Mouse (Mus musculus): ENCODE measurements around the gene Gm11172.

The Gm11172 gene

DNA sequence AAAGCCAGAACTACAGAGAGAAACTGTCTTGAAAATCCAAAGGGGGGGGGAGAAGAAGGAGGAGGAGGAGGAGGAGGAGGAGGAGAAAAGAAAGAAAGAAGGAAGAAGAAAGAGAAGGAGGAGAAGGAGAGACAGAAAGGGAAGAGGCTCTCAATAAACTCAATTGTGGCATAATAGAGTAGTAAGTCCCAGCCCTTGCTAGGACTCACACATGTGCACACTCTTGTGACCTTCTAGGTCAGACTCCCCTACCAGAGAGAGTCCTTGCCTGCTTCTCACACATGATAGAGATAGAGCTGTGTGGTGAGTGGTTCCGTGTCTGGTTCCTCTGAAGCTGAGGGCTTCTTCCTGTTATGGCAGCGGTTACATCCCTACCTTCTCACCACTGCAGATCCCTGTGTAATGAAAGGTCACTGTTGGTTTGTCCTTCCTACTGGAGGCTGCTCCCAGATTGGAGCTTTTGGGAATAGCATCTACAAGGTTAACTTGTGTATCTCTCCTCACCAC, at the start of gene Gm11172:
Gene Gm11172, plus strand, starts transcription at position 51 of the 507 bp plus-strand sequence.
- in situ Hi-C loops (cut with MseI, MboI) = no loop called here

GRCm38 (mm10) chr16:10763540-10764264, 49.0 kb upstream of the Gm11172 start:
- in situ Hi-C loops (cut with MseI, MboI) = no loop called here

DNA sequence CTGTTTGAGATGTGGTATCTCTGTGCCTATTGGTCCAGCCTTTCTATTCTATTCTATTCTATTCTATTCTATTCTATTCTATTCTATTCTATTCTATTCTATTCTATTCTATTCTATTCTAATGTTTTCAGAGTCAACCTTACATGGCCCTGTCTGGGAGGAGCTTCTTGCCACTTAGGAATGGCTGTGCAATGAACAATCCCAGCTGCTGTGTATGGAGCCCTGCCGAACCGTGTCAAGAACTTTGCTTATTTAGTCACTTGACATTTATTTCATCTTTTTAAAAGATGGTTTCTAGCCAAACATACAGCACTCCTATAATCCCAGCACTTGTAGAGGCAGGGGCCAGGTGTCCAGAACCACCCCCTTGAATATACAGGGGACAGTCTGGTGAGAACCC, 48.4 kb upstream of the Gm11172 start:
- in situ Hi-C loops (cut with MseI, MboI) = no loop called here

DNA sequence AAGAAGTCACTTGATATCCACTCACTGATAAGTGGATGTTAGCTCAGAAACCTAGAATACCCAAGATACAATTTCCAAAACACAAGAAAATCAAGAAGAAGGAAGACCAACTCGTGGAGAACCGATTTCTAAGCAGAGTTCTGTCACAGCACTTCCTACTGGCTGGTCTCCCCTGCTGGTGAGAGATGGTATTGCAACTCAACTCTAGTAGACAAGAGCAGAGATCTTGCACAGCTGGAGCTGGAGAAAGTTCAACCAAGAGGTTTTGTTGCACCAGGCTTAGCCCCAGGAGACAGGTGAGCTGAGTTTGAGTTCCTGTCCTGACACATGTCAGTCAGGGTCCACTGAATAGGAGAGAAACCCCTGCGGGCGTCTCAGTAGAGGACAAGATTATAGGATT, 45.6 kb upstream of the Gm11172 start:
- in situ Hi-C loops (cut with MseI, MboI) = no loop called here

DNA sequence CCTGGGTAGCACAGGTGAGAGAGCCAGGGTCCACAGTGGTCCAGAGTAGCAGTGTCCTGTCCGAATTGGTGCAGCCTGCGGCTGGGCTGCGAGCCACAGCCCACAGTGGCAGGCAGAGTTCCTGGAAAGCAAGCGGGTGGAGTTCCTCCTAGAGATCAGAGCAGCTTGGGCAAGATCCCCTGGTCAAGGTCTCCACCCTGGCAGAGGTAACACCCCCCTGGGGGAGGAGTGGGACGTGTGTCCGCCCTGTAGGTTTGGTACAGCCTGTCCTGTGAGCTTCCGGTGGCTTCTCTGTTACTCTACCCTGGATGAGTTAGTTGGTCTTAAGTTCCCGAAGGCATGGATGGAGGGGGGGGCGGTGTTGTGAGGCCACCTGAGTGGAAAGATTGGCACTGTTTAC, 43.9 kb upstream of the Gm11172 start:
- in situ Hi-C loops (cut with MseI, MboI) = no loop called here

- in situ Hi-C loops (cut with MseI, MboI) = no loop called here
Measured at GRCm38 (mm10) chr16:10769661-10770060, 43.1 kb upstream of the Gm11172 start.

GRCm38 (mm10) chr16:10770531-10771325, 42.0 kb upstream of the Gm11172 start:
- in situ Hi-C loops (cut with MseI, MboI) = no loop called here

- in situ Hi-C loops (cut with MseI, MboI) = no loop called here
Measured at GRCm38 (mm10) chr16:10771769-10772510, 40.8 kb upstream of the Gm11172 start.

- in situ Hi-C loops (cut with MseI, MboI) = no loop called here
Measured at GRCm38 (mm10) chr16:10773543-10773942, 39.2 kb upstream of the Gm11172 start.

DNA sequence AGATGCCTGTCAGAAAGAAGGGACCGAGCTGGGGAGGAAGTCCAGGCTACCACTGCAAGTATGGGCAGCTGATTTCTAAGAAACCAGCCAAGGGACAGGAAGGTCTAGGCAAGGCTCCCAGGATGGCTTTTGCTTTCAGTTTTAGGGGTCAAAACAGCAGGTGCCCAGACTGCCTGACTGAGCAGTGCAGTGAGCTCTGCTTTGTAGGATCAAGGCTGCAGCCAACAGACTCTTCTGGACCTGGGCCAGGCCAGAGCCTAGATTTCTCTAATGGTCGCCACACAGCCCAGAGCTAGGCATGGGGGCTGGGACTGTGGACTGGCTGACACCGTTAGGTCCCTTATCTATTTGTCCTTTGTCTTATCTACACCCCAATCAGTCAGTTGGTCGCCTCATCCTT, 38.0 kb upstream of the Gm11172 start:
- in situ Hi-C loops (cut with MseI, MboI) = no loop called here

GRCm38 (mm10) chr16:10776322-10776721, 36.4 kb upstream of the Gm11172 start:
- in situ Hi-C loops (cut with MseI, MboI) = no loop called here

- in situ Hi-C loops (cut with MseI, MboI) = no loop called here
Measured at GRCm38 (mm10) chr16:10777579-10778160, 35.0 kb upstream of the Gm11172 start.

DNA sequence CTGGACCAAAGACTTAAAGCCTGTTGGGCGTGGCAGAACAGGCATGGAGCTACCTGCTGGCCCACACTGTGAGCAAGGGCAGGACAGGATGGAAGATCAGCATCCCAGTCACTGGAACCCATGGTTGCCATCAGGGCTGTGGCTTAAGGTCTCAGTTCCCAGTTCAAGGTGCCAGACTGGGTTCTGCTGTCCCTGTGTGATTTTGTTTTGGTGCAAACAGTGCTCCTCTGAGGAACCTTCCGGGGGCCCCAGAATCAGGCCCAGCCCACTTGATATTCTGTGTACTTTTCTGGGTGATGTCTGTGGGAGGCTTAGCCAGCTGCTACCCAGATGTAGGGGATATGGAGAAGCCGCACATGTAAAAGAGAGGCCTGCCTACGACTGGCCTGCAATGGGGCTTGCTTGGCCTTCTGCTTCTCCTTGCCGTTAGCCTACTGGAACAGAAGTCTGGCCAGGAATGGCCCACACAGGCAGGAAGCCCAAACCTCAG, 32.0 kb upstream of the Gm11172 start:
- in situ Hi-C loops (cut with MseI, MboI) = loop anchor here in 1 of 2 experiments (10.0 kb wide), 1 partner anchor 206 kb away; no protein-coding TSS in a partner anchor

DNA sequence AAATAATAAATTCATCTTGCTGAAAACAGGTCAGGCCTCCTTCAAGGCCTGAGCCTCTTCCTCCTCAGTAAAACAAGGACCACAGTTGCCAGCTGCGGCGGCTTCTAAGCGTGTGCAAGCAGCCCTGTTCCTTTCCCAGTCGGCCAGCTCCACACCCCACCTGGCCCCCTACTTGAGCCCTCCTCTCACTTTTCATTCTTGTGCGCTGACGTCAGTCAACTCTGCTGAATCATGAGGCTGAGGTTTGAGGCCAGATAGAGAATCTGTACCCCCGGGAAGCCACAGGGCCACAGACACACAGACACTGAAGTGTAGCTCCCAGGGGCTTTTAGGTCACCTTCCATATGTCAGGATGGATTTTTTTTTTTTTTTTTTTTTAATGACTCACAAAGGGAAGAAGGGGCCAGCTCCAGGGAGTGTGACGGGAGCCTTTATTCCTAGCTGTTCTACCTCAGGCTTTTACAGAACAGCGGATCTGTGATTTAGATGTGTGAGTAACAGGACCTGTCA, 30.8 kb upstream of the Gm11172 start:
- in situ Hi-C loops (cut with MseI, MboI) = loop anchor here in 1 of 2 experiments (10.0 kb wide), 1 partner anchor 207 kb away; no protein-coding TSS in a partner anchor

- in situ Hi-C loops (cut with MseI, MboI) = loop anchor here in 1 of 2 experiments (10.0 kb wide), 1 partner anchor 208 kb away; no protein-coding TSS in a partner anchor
Measured at GRCm38 (mm10) chr16:10782377-10783151, 30.2 kb upstream of the Gm11172 start.

- in situ Hi-C loops (cut with MseI, MboI) = loop anchor here in 1 of 2 experiments (10.0 kb wide), 1 partner anchor 208 kb away; no protein-coding TSS in a partner anchor
Measured at GRCm38 (mm10) chr16:10783152-10783434, 29.6 kb upstream of the Gm11172 start.

GRCm38 (mm10) chr16:10783451-10783850, 29.3 kb upstream of the Gm11172 start:
- in situ Hi-C loops (cut with MseI, MboI) = loop anchor here in 1 of 2 experiments (10.0 kb wide), 1 partner anchor 209 kb away; no protein-coding TSS in a partner anchor

DNA sequence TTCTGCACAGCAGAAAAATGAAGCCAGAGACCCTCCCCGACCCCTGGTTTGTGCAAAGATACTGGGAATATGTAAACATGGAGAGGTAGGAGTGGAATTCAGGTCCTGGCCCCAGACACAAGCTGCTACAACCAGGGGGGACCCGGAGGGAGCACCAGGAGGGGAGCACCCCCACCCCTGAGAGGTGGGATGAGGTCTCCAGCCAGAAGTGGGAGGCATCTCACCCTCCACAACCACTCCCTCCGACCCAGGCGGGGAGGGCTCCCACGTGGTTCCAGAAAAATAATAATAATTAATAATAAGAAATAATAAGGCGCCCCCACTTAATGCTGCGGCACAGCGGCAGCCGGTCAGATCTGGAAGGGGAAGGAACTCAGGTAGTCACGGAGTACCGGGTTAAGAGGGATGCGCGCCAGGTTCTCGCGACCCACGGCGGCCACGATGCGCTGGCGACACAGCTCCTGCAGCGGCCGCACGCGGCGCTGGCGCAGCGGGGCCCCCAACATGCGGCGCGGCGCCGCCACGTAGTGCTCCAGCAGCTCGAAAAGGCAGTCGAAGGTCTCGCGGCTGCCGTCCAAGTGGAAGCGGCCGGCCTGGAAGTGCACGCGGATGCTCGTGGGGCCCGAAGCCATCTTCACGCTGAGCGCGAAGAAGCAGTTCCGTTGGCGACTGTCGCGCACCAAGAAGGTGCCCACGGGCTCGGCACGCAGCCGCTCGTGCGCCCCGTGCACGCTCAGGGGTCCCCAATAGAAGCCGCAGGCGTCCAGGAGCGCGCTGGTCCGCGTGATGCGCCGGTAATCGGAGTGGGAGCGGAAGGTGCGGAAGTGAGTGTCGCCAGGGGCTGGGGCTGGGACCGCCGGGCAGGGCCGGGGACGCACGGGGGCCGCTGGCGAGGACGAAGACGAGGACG, 28.6 kb upstream of the Gm11172 start:
- in situ Hi-C loops (cut with MseI, MboI) = loop anchor here in 1 of 2 experiments (10.0 kb wide), 1 partner anchor 209 kb away; no protein-coding TSS in a partner anchor

GRCm38 (mm10) chr16:10784793-10785370, 27.8 kb upstream of the Gm11172 start:
- in situ Hi-C loops (cut with MseI, MboI) = loop anchor here in 1 of 2 experiments (10.0 kb wide), 1 partner anchor 210 kb away; no protein-coding TSS in a partner anchor
